Mouse (Mus musculus): ENCODE measurements around the gene Ppp1r10. TPM values are rescaled to one million over a fixed set of nuclear protein-coding genes. Genes with fewer than 3 reads are reported as not detected.

Gene Ppp1r10
- 58.8 and 63.3 TPM in 2 replicates for polyA plus RNA-seq (2016; fragmentation: Nextera tagmentation; extraction: Ambion mirVana)

- Histone ChIP-seq H3K27ac (replicated peaks) (peak within 1 kb of the TSS; percentile 97), H3K4me3 (peak within 1 kb of the TSS; percentile 86), H3K36me3 (peaks cover 59% of the 10 kb centered on the region), H3K27me3 (ENCODE audit: low read depth, poor library complexity, severe bottlenecking) (no peaks in the 10 kb centered on the region), H3K9me3 (replicated peaks) (no peaks in the 10 kb centered on the region), H3K4me1 (peaks cover 34% of the 10 kb centered on the region)
- WGBS: under 1% methylated on average over 83 of the region's 83 CpGs
- peak; percentile 99 for DNase-seq (ENCODE audit: low spot score)
Measured at GRCm38 (mm10) chr17:35916297-35917142, at the start of gene Ppp1r10, which contains the start of gene Mrps18b. Gene Ppp1r10 (plus strand): TSS chr17:35916434. Gene Mrps18b (minus strand): TSS chr17:35916389.

- H3K27ac ChIP-seq (replicated peaks): peak overlapping the region; percentile 99
- H3K4me3 ChIP-seq: peak overlapping the region; percentile 82
- 13% methylated on average over 26 of the region's 26 CpGs for WGBS
- no peaks in the 10 kb centered on the region for H3K27me3 ChIP-seq (ENCODE audit: low read depth, poor library complexity, severe bottlenecking)
- peaks cover 78% of the 10 kb centered on the region for H3K4me1 ChIP-seq
- peak; percentile 46 for DNase-seq (ENCODE audit: low spot score)
- H3K9me3 ChIP-seq (replicated peaks): peaks cover 11% of the 10 kb centered on the region
- peaks cover 57% of the 10 kb centered on the region for H3K36me3 ChIP-seq
Measured at GRCm38 (mm10) chr17:35866911-35867890, 49.0 kb upstream of the Ppp1r10 start.

GRCm38 (mm10) chr17:35868165-35868820 is 47.9 kb upstream of the Ppp1r10 start:
- H3K27me3 ChIP-seq (ENCODE audit: low read depth, poor library complexity, severe bottlenecking): no peaks in the 10 kb centered on the region
- peak overlapping the region; percentile 82 for H3K4me3 ChIP-seq
- H3K9me3 ChIP-seq (replicated peaks): peaks cover 11% of the 10 kb centered on the region
- WGBS: 47% methylated on average over 17 of the region's 17 CpGs
- no peak for DNase-seq (ENCODE audit: low spot score)
- peaks cover 87% of the 10 kb centered on the region for H3K4me1 ChIP-seq
- peak overlapping the region; percentile 99 for H3K27ac ChIP-seq (replicated peaks)
- peaks cover 59% of the 10 kb centered on the region for H3K36me3 ChIP-seq

GRCm38 (mm10) chr17:35868961-35869345 is 47.3 kb upstream of the Ppp1r10 start:
- Histone ChIP-seq H3K4me1 (peaks cover 89% of the 10 kb centered on the region), H3K27ac (replicated peaks) (peak overlapping the region; percentile 99), H3K9me3 (replicated peaks) (peaks cover 11% of the 10 kb centered on the region), H3K4me3 (peak overlapping the region; percentile 82), H3K27me3 (ENCODE audit: low read depth, poor library complexity, severe bottlenecking) (no peaks in the 10 kb centered on the region), H3K36me3 (peaks cover 60% of the 10 kb centered on the region)
- DNase-seq (ENCODE audit: low spot score): no peak
- WGBS: 12% methylated on average over 7 of the region's 7 CpGs

GRCm38 (mm10) chr17:35869346-35870067 is 46.7 kb upstream of the Ppp1r10 start:
- peak; percentile 66 for DNase-seq (ENCODE audit: low spot score)
- Histone ChIP-seq H3K9me3 (replicated peaks) (peaks cover 11% of the 10 kb centered on the region), H3K27ac (replicated peaks) (peak overlapping the region; percentile 99), H3K4me1 (peaks cover 84% of the 10 kb centered on the region), H3K27me3 (ENCODE audit: low read depth, poor library complexity, severe bottlenecking) (no peaks in the 10 kb centered on the region), H3K36me3 (peaks cover 60% of the 10 kb centered on the region), H3K4me3 (peak overlapping the region; percentile 82)
- WGBS: 5% methylated on average over 7 of the region's 7 CpGs

GRCm38 (mm10) chr17:35870151-35870883 is 45.9 kb upstream of the Ppp1r10 start:
- Histone ChIP-seq H3K4me3 (peak overlapping the region; percentile 82), H3K4me1 (peaks cover 75% of the 10 kb centered on the region), H3K27me3 (ENCODE audit: low read depth, poor library complexity, severe bottlenecking) (no peaks in the 10 kb centered on the region), H3K36me3 (peaks cover 67% of the 10 kb centered on the region), H3K9me3 (replicated peaks) (peaks cover 11% of the 10 kb centered on the region), H3K27ac (replicated peaks) (peak overlapping the region; percentile 99)
- WGBS: 69% methylated on average over 9 of the region's 9 CpGs
- no peak for DNase-seq (ENCODE audit: low spot score)

GRCm38 (mm10) chr17:35870884-35871696 is 45.1 kb upstream of the Ppp1r10 start:
- DNase-seq (ENCODE audit: low spot score): no peak
- H3K9me3 ChIP-seq (replicated peaks): peaks cover 11% of the 10 kb centered on the region
- no peaks in the 10 kb centered on the region for H3K27me3 ChIP-seq (ENCODE audit: low read depth, poor library complexity, severe bottlenecking)
- peaks cover 70% of the 10 kb centered on the region for H3K4me1 ChIP-seq
- 92% methylated on average over 8 of the region's 8 CpGs for WGBS
- peak overlapping the region; percentile 82 for H3K4me3 ChIP-seq
- peak overlapping the region; percentile 99; the same call in 1 of the 2 replicates for H3K27ac ChIP-seq (replicated peaks)
- peaks cover 72% of the 10 kb centered on the region for H3K36me3 ChIP-seq

GRCm38 (mm10) chr17:35873774-35874519 is 42.3 kb upstream of the Ppp1r10 start:
- H3K36me3 ChIP-seq: peaks cover 71% of the 10 kb centered on the region
- H3K27me3 ChIP-seq (ENCODE audit: low read depth, poor library complexity, severe bottlenecking): no peaks in the 10 kb centered on the region
- H3K9me3 ChIP-seq (replicated peaks): peaks cover 11% of the 10 kb centered on the region
- 34% methylated on average over 21 of the region's 21 CpGs for WGBS
- peak overlapping the region; percentile 38 for H3K4me3 ChIP-seq
- peaks cover 41% of the 10 kb centered on the region for H3K4me1 ChIP-seq
- peak; percentile 85 for DNase-seq (ENCODE audit: low spot score)
- H3K27ac ChIP-seq (replicated peaks): peak overlapping the region; percentile 46; the same call in 1 of the 2 replicates

- Histone ChIP-seq H3K27ac (replicated peaks) (no peak overlapping the region), H3K4me3 (no peak overlapping the region), H3K36me3 (peaks cover 66% of the 10 kb centered on the region), H3K9me3 (replicated peaks) (peaks cover 11% of the 10 kb centered on the region), H3K27me3 (ENCODE audit: low read depth, poor library complexity, severe bottlenecking) (no peaks in the 10 kb centered on the region), H3K4me1 (peaks cover 34% of the 10 kb centered on the region)
- WGBS: 97% methylated on average over 6 of the region's 6 CpGs
- DNase-seq (ENCODE audit: low spot score): no peak
Measured at GRCm38 (mm10) chr17:35874721-35875120, 41.5 kb upstream of the Ppp1r10 start.

All from midbrain, embryonic 10.5 days (tissue).